Mouse (Mus musculus): ENCODE results near the gene Fam57a. TPM values are rescaled to one million over a fixed set of nuclear protein-coding genes. Genes with fewer than 3 reads are reported as not detected.

Fam57a gene
- polyA plus RNA-seq (2014; fragmentation: Illumina TruSeq; extraction: RNeasy Lipid Tissue Mini Kit (QIAGEN cat#74804); ENCODE audit: low read depth, low replicate concordance) = 22.2 TPM

GRCm38 (mm10) chr11:76179495-76180145, at the start of gene Fam57a, which contains the start of gene Vps53:
Fam57a (plus strand) TSS chr11:76179671.
Vps53 (minus strand) TSS chr11:76179647.

GRCm38 (mm10) chr11:76217390-76217800, 37.9 kb downstream of the Fam57a start, which contains the start of the genes Dbil5 and Gemin4:
Dbil5 (plus strand) TSS chr11:76217608.
Gemin4 (minus strand) TSS chr11:76217664.

GRCm38 (mm10) chr11:76242901-76243810, 63.7 kb downstream of the Fam57a start, which contains the start of the genes Mrm3 and Glod4:
Mrm3 (plus strand) TSS chr11:76243715.
Glod4 (minus strand) TSS chr11:76243725.

Other genes starting within 250 kb of the Fam57a start
- 4.4 TPM for gene Rph3al, start 241.2 kb upstream of the Fam57a start, polyA plus RNA-seq (2014; fragmentation: Illumina TruSeq; extraction: RNeasy Lipid Tissue Mini Kit (QIAGEN cat#74804); ENCODE audit: low read depth, low replicate concordance)
- gene 1700016K19Rik, start 179.8 kb upstream of the Fam57a start, polyA plus RNA-seq (2014; fragmentation: Illumina TruSeq; extraction: RNeasy Lipid Tissue Mini Kit (QIAGEN cat#74804); ENCODE audit: low read depth, low replicate concordance) = 0.69 TPM
- gene Rflnb, start 151.9 kb upstream of the Fam57a start, polyA plus RNA-seq (2014; fragmentation: Illumina TruSeq; extraction: RNeasy Lipid Tissue Mini Kit (QIAGEN cat#74804); ENCODE audit: low read depth, low replicate concordance) = 68.5 TPM
- gene Vps53, start within 50 bp of the Fam57a start, polyA plus RNA-seq (2014; fragmentation: Illumina TruSeq; extraction: RNeasy Lipid Tissue Mini Kit (QIAGEN cat#74804); ENCODE audit: low read depth, low replicate concordance) = 55.6 TPM
- not detected for gene Dbil5, start 37.9 kb downstream of the Fam57a start, polyA plus RNA-seq (2014; fragmentation: Illumina TruSeq; extraction: RNeasy Lipid Tissue Mini Kit (QIAGEN cat#74804); ENCODE audit: low read depth, low replicate concordance)
- gene Gemin4, start 38.0 kb downstream of the Fam57a start, polyA plus RNA-seq (2014; fragmentation: Illumina TruSeq; extraction: RNeasy Lipid Tissue Mini Kit (QIAGEN cat#74804); ENCODE audit: low read depth, low replicate concordance) = 2.9 TPM
- gene Mrm3, start 64.0 kb downstream of the Fam57a start, polyA plus RNA-seq (2014; fragmentation: Illumina TruSeq; extraction: RNeasy Lipid Tissue Mini Kit (QIAGEN cat#74804); ENCODE audit: low read depth, low replicate concordance) = 1.5 TPM
- gene Glod4, start 64.1 kb downstream of the Fam57a start, polyA plus RNA-seq (2014; fragmentation: Illumina TruSeq; extraction: RNeasy Lipid Tissue Mini Kit (QIAGEN cat#74804); ENCODE audit: low read depth, low replicate concordance) = 118 TPM
- 2.5 TPM for gene Nxn, start 219.5 kb downstream of the Fam57a start, polyA plus RNA-seq (2014; fragmentation: Illumina TruSeq; extraction: RNeasy Lipid Tissue Mini Kit (QIAGEN cat#74804); ENCODE audit: low read depth, low replicate concordance)
- 4.8 TPM for gene Timm22, start 227.3 kb downstream of the Fam57a start, polyA plus RNA-seq (2014; fragmentation: Illumina TruSeq; extraction: RNeasy Lipid Tissue Mini Kit (QIAGEN cat#74804); ENCODE audit: low read depth, low replicate concordance)

Measured in sigmoid colon, adult 10 weeks (tissue).